Mouse (Mus musculus) ES-E14 (cell line): Measurements from ENCODE around the gene Alg14.

ENCODE experiments used
- CHD2 ChIP-seq: IDR thresholded peaks from 2 replicates; pipeline ENCODE4 v1.6.1; 2014; ENCODE audit warnings: mild to moderate bottlenecking, low read depth, low read length, inconsistent platforms
- HCFC1 ChIP-seq: IDR thresholded peaks from 2 replicates; pipeline ENCODE4 v1.6.1; 2012; ENCODE audit warnings: low read length, inconsistent platforms, borderline replicate concordance; ENCODE audit not compliant: insufficient read depth
- MAFK ChIP-seq: IDR thresholded peaks from 2 replicates; pipeline ENCODE4 v1.6.1; 2014; ENCODE audit warnings: mild to moderate bottlenecking, low read depth, low read length, inconsistent platforms; ENCODE audit not compliant: insufficient read depth
- ZC3H11A ChIP-seq: IDR thresholded peaks from 2 replicates; pipeline ENCODE4 v1.6.1; 2012; ENCODE audit warnings: low read depth, mild to moderate bottlenecking, inconsistent platforms, low read length, borderline replicate concordance
- ZNF384 ChIP-seq: IDR thresholded peaks from 2 replicates; pipeline ENCODE4 v1.6.1; 2012; ENCODE audit warnings: low read depth, low read length, inconsistent platforms

- no peak for TF ChIP-seq ZC3H11A
- no peak for TF ChIP-seq HCFC1
- no peak for TF ChIP-seq MAFK
- no peak for TF ChIP-seq CHD2
- TF ChIP-seq ZNF384 = no peak
These were observed 113.5 kb downstream of the Alg14 start for GRCm38 (mm10) chr3:121405101-121405500.
